Mouse (Mus musculus) adrenal gland, postnatal 36 days (tissue): ENCODE measurements around the gene Slc25a45. TPM values are rescaled to one million over a fixed set of nuclear protein-coding genes. Genes with fewer than 3 reads are reported as not detected.

Experiments
- DNase-seq, 2 experiments: peaks; one replicate each; pipeline ENCODE4 v3.0.0; 2021; ENCODE audit warnings: mixed read lengths in 1 of 2
- total RNA-seq, 2 experiments: library from RNA; stranded (reverse); gene quantifications; 2 replicates each; pipeline ENCODE4 v1.2.3; 2021

Gene Slc25a45
- total RNA-seq, 2 experiments from 2014 or later, result 9.4 to 33.2 TPM

- DNase-seq, result no peak
Observed at GRCm38 (mm10) chr19:5891521-5892258, 14.1 kb downstream of the Slc25a45 start.

GRCm38 (mm10) chr19:5892262-5892661 is 14.7 kb downstream of the Slc25a45 start:
- DNase-seq, result no peak

GRCm38 (mm10) chr19:5892735-5893134 is 15.1 kb downstream of the Slc25a45 start:
- DNase-seq, result no peak

GRCm38 (mm10) chr19:5893282-5894001 is 15.8 kb downstream of the Slc25a45 start:
- DNase-seq, result no peak

- DNase-seq, result peak; percentile 94 to 95
Observed at GRCm38 (mm10) chr19:5894002-5894678, 16.5 kb downstream of the Slc25a45 start, which contains the start of gene Tigd3. TSS of gene Tigd3 (minus strand) at chr19:5894149.

GRCm38 (mm10) chr19:5907275-5907674 is 29.7 kb downstream of the Slc25a45 start:
- DNase-seq, result no peak

GRCm38 (mm10) chr19:5910221-5910620 is 32.6 kb downstream of the Slc25a45 start:
- no peak for DNase-seq

- DNase-seq, result no peak
Observed at GRCm38 (mm10) chr19:5911430-5912102, 34.0 kb downstream of the Slc25a45 start.

GRCm38 (mm10) chr19:5912103-5913006 is 34.7 kb downstream of the Slc25a45 start:
- peak; percentile 99 to 100 for DNase-seq

GRCm38 (mm10) chr19:5913007-5913719 is 35.6 kb downstream of the Slc25a45 start, which contains the start of gene Dpf2:
TSS of gene Dpf2 (minus strand) at chr19:5913010.
- DNase-seq, result no peak

- peak; percentile 38 to 47 for DNase-seq
Observed at GRCm38 (mm10) chr19:5921715-5922114, 44.1 kb downstream of the Slc25a45 start.

- no peak for DNase-seq
Observed at GRCm38 (mm10) chr19:5922119-5922942, 44.7 kb downstream of the Slc25a45 start.

- DNase-seq, result no peak
Observed at GRCm38 (mm10) chr19:5922963-5923362, 45.4 kb downstream of the Slc25a45 start.

- DNase-seq, result peak; percentile 90 to 93
Observed at GRCm38 (mm10) chr19:5923990-5924712, 46.5 kb downstream of the Slc25a45 start.

- peak; percentile 98 to 99 for DNase-seq
Observed at GRCm38 (mm10) chr19:5924713-5925093, 47.1 kb downstream of the Slc25a45 start, which contains the start of gene Cdc42ep2. TSS of gene Cdc42ep2 (minus strand) at chr19:5924816.

- DNase-seq, result no peak
Observed at GRCm38 (mm10) chr19:5925311-5925855, 47.8 kb downstream of the Slc25a45 start.

GRCm38 (mm10) chr19:5927026-5927425 is 49.4 kb downstream of the Slc25a45 start:
- peak in 1 of 2 experiments; percentile 39 for DNase-seq

GRCm38 (mm10) chr19:5927532-5927931 is 49.9 kb downstream of the Slc25a45 start:
- no peak for DNase-seq
